Mouse (Mus musculus): ENCODE data around the gene Pcnx3.

The Pcnx3 gene

DNA sequence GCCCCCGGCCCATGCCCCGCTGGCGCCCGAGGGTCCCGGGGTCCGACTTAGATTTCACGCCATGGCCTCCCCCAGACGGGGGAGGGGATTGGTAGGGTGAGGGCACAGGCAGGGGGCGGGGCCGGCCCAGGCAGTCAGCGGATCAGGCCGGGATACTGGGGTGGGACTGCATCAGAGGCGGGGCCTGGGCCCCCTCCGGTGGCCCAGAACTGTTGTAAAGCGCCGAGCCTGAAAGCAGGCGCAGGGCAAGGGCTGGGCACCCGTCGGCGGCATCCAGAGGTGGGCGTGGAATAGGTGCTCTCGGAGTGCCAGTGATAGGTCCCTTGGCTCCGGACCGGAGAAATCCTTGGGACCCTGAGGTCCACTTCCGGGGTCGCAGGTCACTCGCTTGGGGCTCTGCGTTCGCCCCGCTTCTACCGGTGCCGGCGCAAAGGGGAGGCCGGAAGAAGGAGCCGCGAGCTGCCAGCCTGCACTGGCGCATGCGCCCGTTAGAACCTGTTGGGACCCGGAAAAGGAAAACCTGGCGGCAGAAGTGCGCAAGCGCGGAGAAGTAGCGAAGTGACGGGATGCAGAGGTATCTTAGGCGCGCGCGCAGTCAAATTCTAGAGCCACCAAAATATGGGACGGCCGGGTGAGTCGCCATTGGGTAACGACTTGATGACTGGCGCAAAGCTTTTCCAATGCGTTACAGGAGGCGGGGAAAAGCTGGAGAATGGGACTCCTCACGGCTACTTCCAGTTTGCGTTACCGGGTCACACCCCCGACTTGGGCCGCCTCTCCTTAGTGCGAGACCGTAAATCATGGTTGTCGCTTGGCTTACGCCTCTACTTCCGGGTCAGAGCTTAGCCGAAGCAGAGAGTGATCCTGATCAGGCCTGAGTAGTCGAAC lies at the start of gene Pcnx3, which contains the start of gene Map3k11:
Pcnx3 (minus strand) TSS at position 709 of the 888 bp plus-strand sequence.
Map3k11 (plus strand) TSS at position 543 of the 888 bp plus-strand sequence.
- peak; percentile 97 for DNase-seq (ENCODE audit: low spot score)

DNA sequence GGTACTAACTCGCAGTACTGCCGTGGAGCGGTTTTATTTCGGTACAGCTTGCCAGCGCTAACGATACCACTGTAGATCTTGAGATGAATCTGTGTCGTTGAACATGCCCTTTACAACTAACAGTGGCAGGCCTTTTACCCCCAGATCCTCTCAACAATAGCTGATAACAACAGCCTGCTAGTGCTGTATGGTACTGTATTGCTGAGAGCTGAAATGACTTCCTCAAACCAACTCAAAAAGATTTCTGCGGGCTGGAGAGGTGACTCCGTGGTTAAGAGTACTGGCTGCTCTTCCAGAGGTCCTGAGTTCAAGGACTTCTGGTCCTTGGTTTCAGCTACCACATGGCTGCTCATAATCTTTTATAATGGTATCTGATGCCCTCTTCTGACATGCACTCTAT lies 45.6 kb upstream of the Pcnx3 start:
- DNase-seq (ENCODE audit: low spot score) = no peak

DNA sequence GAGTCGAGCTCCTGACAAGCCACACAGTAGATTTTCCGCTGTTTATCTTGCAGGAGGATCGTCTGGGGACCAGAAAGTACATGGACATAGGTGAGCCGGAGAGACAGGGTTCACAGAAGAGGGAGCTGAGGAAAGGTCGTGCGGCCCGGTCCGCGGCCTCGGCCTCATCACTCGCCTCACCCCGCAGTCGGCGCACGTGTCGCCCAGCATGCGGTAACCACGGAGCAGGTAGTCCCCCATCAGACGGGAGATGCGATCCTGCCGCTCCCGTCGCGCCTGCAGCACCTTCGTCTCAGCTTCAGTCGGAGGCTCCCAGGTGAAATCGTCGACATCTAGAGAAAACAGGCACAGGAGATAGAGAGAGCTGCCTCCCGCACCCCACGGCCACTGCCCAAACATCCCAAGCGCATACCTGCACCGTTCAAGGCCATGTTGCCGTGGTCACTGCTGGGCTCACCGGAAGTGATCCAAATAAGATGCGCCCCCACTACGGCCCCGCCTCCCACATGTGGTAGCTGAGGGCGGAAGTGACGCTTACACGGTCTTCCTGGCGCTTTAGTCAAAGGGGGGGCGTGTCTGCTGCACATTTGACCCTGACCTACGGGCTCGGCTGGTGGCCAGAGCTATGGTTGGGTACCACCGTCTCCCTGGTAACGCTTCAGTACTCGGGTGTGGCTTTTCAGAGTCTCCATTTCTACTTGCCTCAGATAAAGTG lies 42.7 kb upstream of the Pcnx3 start:
- DNase-seq (ENCODE audit: low spot score) = peak; percentile 99

GRCm38 (mm10) chr19:5730314-5731186 lies 41.8 kb upstream of the Pcnx3 start:
- DNase-seq (ENCODE audit: low spot score) = no peak

DNA sequence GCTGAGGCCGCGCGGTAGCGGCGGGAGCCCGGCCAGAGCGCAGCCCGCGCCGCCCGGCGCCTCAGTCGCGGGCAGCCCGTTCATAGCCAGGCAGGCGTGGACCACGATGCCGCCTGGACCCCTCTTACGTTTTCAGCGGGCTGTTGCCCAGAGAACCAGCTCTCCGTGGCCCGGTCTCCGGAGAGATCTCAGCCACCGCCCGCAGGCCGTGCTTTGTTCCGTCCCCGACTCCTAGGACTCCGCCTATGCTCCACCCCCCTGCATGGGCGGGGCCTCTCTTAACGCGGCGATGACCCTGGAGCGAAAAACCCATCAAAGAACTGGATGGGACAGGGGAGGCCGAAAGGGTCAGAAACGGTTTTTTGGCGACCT lies 40.7 kb upstream of the Pcnx3 start, which contains the start of gene Fam89b:
Fam89b (minus strand) TSS at position 210 of the 372 bp plus-strand sequence.
- peak; percentile 96 for DNase-seq (ENCODE audit: low spot score)

DNA sequence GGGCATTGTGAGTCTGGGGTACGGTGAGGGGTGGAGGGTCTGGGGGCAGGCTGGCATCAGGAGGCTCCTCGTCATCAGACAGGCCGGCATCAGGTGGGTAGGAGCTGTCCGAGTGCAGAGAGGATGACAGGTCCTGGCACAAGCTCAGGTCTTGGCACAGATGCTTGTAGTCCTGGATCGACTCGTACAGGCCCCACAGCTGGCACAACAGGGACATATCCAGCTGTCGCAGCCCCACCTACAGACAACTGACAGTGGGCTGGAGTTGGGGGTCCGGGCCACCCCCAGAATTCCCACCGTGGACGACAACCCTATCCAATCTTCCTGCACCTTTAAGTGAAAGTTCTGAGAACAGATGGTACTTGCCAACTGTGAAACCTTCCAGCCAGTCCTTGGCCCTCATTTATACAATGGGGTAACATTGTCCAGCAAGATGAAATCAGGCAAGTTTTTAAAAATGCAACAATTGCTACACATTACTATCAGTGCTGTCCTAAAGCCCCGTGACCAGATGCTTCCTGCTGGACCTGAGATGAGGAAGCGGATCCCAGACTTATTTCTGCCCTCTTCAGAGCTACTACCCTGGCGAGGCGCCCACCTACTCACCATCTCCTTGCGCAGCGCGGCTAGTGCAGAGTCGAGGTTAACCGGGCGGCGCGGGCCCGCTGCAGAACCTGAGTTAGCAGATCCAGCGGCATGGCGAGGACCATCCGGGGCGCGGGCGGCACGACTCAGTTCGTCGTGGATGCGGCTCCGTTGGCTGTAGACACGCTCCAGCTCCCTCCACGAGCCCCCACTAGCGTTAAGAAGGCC lies 40.1 kb upstream of the Pcnx3 start:
- DNase-seq (ENCODE audit: low spot score) = peak; percentile 70

DNA sequence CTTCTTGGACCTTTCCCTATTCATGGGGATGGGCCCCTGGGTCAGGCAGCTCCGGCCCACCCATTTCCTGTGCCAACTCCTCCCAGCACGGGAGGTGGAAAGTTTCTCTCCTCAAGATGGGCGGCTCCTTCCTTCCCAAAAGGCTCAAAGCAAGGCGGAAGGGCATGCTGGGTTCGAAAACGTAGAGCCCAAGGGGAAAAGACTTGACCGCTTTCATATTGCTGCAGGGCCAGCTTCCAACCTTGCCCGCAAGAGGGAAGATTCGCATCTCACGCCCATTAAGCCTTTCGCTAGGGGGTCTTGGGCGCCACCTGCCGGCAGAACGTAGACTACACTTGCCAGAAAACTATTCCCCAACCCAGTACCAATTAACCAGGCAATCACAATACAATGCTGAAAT lies 39.0 kb upstream of the Pcnx3 start:
- DNase-seq (ENCODE audit: low spot score) = peak; percentile 92

- no peak for DNase-seq (ENCODE audit: low spot score)
Observed at GRCm38 (mm10) chr19:5726961-5727578, 38.4 kb upstream of the Pcnx3 start.

DNA sequence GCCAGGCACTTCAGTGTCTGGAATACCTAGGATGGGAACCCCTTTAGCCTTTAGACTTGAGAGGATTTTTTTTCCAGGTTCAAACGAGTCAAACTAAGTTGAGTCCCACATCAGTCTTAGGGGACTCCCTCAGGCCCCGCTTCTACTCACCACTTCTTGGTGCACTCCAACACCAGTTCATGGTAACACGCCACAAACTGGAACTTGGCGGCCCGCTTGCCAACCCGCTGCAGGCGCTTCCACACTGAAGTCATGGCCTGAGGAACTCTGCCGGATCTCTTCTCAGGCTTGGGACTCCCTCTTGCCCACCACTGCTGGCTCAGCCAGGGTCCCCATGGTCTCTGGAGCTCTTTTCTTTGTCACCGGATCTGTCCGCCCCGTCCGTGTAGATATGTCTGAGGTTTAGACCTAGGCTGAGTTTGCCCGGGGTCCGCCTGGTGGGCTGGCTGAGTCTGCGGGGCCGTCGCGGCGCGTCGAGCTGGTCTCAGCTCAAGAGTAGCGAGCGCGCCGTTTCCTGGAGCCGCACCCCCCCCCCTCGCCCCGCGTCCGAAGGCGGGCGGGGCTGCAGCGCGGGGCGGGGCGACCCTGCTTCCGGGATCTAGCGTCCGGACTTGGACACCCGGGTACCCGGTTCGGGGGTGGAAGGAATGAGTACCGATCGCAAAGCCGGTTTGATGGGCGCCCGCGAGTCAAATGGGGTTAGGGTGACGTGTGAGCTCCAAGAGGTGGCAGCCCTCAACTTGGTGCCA lies 37.2 kb upstream of the Pcnx3 start, which contains the start of gene Ehbp1l1:
Ehbp1l1 (minus strand) TSS at position 551 of the 749 bp plus-strand sequence.
- DNase-seq (ENCODE audit: low spot score) = peak; percentile 46

- no peak for DNase-seq (ENCODE audit: low spot score)
Observed at GRCm38 (mm10) chr19:5725029-5725707, 36.5 kb upstream of the Pcnx3 start.

DNA sequence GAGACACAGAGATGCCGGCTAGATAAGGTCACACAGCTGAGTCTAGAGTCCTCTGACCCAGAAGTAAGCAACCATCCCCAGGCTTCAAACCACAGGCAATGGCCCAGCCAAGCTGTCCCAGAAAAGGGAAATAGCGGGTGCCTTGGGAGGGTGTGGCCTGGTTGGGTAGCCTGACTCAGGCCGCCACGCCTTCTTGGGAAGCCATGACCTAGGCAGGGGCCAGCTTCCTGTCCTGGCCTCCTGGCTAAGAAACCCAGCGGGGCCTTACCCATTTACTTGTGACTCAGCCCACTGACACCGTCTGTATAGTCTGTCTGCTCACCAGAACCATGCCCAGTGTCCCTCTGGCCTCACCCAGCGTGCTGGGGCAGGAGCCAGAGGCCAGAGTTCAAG lies 35.8 kb upstream of the Pcnx3 start:
- peak; percentile 39 for DNase-seq (ENCODE audit: low spot score)

DNA sequence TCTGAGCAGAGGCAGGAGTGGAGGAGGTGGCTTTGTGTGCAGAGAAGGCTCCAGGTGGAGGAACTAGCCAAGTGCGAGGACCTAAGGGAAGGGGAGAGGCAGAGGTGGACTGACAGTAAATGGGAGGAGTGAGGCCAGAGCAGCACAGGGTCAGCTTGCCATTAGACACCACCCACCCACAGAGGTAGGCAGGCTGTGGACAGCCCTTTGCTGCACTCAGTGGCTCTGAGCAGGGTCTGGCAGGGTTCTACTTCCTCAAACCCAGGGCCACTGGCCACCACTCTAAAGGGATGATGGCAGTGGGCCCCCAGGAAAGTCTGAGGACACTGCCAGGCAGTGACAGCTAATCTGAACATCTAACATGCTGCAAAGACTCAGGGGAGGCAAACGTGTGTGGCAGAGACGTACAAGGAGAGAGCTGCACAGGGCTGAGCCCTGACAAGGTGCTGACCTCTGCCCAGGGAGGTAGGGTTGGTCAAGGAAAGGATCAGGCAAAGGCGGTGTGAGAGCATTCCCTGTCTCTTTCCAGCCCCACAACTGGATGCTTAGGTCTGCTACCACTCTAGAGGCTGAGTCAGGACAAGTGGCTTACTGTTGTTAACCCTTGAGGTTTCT lies 35.3 kb upstream of the Pcnx3 start:
- DNase-seq (ENCODE audit: low spot score) = no peak

DNA sequence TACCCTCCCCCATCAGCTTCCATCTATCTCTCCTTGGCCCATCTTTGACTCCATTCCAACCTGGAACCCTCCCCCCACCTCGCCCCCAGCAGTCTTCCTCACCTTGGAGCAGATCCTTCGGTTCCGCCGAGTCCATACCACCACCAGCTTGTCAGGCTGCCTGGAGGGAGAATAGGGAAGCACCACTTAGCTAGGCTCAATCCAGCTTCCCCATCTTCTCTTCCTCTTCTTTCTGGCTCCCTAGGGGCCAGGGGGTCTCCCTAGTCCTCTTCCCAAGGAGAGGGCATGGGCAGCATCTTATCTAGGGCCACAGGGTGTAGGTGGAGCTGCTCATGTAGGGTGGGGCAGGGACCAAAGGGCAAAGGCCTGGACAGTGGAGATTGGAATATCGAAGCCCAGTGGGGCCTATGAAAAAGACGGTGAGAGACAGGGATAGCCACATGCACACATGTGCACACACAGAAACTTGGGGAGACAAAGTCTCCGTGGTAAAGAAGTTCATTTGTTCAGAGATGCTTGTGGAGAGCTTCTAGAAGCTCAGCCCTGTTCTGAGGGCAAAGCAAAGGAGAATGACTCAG lies 34.2 kb upstream of the Pcnx3 start:
- DNase-seq (ENCODE audit: low spot score) = no peak

GRCm38 (mm10) chr19:5721233-5721632 lies 32.5 kb upstream of the Pcnx3 start:
- no peak for DNase-seq (ENCODE audit: low spot score)

DNA sequence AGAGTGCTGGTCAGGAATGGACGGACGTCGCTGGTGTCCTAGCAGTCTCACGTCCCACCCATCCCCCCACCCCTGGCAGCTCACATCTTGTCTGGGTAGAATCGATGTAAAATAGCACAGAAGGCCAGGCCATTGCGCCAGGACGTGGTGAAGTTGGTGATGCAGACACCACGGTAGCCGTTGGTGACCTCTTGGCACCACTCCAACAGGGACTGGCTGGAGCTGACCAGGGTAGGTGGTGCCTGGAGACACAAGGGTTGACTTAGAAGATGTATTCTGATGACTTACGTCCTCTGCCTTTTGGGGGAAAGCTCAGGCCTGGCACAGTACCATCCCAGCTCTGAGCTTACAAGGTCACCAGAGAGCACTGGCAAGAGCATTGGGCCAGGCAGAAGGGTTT lies 28.2 kb upstream of the Pcnx3 start:
- no peak for DNase-seq (ENCODE audit: low spot score)

DNA sequence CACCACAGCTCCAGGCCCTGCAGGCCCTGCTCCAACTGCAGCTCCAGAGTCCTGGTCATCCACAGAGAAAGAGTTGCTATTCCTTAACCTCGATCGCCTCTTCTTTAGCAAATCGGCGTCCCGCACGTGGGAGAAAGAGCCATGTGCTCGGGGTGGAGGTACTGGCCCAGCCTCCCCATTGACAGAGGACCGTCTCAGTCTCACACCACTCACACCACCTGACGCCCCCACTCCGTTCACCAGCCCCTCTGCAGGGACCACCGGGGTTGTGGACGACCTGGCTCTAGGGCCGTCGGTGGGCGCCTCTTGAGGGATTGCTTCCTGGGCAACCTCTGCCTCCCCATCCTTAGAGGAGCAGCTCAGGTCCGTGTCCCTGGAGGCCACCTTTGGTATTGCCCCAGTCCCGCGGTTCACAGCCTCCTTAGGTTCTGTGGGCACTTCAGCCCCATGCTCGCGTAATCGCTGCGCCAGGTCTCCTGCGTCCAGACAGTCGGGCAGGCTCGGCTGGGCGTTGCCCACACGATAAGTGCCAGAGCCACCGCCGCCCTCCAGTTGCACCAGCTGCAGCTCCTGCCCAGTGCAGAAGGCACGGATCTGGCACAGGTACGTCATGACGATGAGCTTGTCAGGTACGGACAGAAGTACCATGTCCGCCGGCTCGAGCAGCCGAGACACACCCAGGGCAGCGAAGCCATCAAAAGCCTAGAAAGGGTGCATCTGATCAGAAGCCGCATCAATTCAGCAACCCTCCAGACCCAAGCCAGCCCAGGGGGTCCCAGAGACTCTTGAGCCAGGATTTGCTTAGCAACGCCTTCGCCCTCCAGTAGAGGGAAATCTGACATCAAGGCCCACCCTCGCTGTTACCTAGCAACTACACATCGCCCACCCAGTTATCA lies 27.3 kb upstream of the Pcnx3 start:
- DNase-seq (ENCODE audit: low spot score) = peak; percentile 68

GRCm38 (mm10) chr19:5713730-5714129 lies 25.0 kb upstream of the Pcnx3 start:
- DNase-seq (ENCODE audit: low spot score) = no peak

All from embryo, embryonic 10 days (tissue).